Mouse (Mus musculus) CD4-positive, CD25-positive, alpha-beta regulatory T cell, adult 2 months (primary cell): ENCODE data around the gene Dcaf17.

Experiments used
- DNase-seq: peaks from one replicate; pipeline ENCODE4 v3.0.0-alpha.2; 2012; ENCODE audit warnings: low read depth, low spot score

The Dcaf17 gene

GRCm38 (mm10) chr2:71054716-71055115, 412 bp upstream of the Dcaf17 start:
- peak; percentile 37 for DNase-seq

- DNase-seq, result no peak
Measured at GRCm38 (mm10) chr2:71056115-71056835, 1.1 kb downstream of the Dcaf17 start.

- DNase-seq, result no peak
Measured at GRCm38 (mm10) chr2:71071601-71072000, 16.5 kb downstream of the Dcaf17 start.

DNA sequence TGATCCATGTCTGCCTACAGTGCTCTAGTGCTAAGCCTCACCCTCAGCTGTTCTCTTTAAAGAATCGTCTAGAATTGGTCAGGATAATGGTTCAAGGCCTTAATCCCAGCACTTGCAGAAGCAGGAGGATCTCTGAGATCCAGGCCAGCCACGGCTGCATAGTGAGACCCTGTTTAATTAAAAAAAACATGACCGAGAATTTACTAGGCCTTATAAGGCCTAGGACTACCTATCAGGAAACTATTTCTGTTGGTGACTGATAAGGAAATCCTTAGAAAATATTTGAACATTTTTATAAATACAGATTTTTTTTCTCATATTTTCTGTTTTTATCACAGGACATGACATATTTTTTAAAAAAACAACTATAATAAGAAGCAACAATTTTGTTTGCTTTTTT, 18.2 kb downstream of the Dcaf17 start:
- no peak for DNase-seq

DNA sequence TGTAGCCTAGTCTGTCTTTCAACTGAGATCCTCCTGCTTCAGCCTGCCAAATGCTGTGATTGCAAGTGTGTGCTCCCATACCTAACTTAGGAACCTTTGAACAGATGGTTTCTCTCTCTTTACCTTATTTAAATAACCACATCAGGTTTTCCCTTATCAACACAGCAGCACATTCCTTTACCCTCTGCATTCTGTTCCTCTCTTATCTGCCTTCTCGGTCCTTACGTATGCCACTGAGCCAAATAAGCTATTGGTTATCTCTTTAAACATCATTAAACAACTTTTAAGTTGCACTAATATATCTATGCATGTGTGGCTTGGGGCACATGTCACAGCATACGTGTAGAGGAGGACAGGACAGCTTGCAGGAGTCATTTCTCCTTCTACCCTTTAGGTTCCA, 18.7 kb downstream of the Dcaf17 start:
- DNase-seq, result no peak

DNA sequence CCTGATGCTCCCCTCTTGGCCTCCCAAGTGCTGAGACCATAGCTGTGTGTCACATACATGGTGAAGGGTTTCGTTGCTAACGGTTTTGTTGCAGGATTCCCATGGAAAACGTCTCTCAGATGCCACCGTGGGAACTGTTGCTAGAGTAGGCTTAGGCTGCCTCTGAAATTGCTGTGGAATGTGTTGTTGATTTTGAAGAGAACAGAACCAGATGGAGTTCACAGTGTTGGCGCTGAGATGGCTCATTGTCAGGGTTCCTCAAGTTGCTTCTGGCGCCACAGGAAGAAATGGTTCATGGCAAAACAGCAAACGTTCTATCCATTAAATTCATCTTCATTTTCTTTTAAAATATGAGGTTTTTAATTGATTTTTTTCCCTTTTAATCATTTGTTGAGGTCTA, 27.3 kb downstream of the Dcaf17 start:
- no peak for DNase-seq

DNA sequence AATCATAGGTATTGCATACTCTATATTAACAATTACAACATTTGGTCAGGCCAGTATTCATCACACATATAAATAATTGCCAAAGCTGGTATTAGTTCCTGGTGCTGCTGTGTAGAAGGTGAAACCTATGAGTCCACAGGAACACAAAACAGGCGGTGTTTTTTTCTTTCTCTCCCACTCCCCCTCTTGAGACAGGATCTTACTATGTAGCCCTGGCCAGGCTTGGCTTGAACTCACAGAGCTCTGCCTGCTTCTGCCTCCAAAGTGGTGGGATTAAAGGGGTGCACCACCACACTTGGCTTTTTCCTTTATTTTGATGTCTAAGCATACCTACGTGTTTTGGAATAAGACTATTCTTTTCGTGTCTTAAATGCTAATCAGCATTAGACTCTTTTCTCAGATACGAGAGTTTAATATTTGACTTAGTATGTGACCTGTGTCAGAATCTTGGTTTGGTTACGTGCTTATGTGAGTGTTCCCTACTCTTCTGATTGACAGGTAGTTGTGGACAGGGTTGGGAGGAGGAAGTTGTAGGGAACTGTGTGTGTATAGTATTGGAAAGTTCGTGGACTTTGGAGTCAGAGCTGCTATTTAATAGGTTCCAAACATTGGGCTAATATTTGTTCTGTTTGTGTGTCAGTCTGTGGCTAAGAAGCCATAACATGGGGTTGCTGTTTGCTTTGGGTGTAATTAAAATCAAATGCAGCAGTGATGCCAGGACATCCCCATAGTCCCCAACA, 28.5 kb downstream of the Dcaf17 start:
- no peak for DNase-seq

- DNase-seq, result no peak
Measured at GRCm38 (mm10) chr2:71089766-71090165, 34.6 kb downstream of the Dcaf17 start.

DNA sequence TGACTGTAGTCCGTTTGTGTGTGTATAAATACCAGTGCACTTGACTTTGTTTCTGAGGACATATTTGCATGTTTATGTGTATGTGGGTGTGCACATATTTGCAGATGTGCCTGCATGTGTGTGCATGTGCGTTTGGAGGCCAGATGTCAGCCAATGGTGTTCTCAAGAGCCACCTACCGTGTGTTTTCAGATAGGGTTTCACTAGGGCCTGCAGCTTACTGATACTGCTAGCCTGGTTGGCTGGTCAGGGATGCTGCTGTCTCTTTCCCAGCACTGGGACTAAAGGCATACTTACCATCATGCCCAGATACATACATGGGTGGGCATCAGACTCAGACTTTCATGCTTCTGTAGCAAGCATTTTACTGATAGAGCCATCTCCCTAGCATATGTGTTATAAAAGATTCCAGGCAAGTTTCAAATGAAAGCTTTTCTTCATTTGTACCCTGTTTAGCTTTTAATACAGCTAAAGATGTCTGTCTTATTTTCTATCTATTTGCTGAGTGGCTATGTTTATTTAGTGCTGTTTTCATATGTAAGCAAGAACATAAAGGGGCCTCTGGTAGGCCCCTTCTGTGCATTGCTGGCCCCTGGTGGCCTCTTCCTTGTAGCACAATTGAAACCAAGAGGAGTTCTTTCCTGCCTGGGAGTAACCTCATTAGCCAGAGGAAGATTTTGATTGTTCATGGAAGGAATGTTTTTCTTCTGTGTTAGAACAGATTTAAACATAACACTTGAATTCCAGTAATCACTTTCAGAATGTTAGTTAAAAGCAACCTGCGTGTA, 35.7 kb downstream of the Dcaf17 start:
- DNase-seq, result peak; percentile 26

GRCm38 (mm10) chr2:71096170-71096569, 41.0 kb downstream of the Dcaf17 start:
- no peak for DNase-seq

GRCm38 (mm10) chr2:71102621-71103291, 47.6 kb downstream of the Dcaf17 start:
- DNase-seq, result no peak

- no peak for DNase-seq
Measured at GRCm38 (mm10) chr2:71103292-71103680, 48.2 kb downstream of the Dcaf17 start.

- DNase-seq, result no peak
Measured at GRCm38 (mm10) chr2:71104696-71105095, 49.6 kb downstream of the Dcaf17 start.

DNA sequence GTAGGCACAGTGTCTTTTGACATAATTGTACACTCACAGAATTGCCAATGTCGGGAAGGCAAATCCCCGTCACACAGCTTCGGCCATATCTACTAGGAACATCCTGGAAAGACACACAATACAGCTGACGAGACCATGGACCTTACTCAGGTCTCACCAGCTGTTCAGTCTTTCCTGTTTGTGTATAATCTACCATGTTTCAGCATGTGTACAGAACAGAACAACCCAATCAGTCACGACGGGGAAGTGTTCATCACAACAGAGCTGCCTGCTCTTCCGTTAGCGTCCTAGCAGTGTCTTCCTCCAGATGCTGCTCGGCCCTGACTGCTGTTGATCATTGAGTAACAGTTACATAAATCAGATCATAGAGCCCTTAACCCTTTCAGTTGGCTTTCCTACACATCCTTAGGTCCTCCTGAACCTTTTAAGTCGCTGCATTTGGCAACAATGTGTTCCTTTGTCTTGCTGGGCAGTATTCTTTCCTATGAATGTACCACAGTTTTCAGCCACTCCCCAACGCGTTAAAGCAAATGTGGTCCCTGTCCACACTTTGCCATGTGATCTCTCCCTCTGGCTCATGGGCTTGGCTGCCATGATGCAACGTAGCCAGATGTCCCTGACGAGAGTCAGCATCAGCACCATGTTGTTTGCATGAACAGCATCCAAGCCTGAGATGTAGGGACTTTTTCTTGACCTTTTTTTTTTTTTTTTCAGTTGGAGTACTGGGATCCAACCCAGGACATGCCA, 50.5 kb downstream of the Dcaf17 start:
- no peak for DNase-seq

DNA sequence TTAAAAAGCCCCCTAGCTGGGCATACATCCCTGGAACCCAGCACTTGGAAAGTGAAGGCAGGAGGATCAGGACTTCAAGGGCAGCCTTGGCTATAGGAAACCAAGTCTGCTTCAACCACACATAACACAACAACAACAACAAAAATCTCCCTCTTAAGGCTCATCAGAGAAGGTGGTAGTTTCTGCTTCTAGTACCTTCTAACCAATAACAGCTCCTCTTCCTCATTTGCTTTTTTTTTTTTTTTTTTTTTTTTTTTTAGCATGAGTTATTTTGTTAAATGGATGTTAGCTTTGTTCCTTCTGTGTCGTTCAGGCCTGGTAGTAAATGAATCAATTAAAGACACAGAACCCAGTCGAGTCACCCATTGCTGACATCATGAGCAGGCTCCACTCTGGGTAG, 52.1 kb downstream of the Dcaf17 start:
- DNase-seq, result no peak

GRCm38 (mm10) chr2:71108541-71108940, 53.4 kb downstream of the Dcaf17 start:
- no peak for DNase-seq

GRCm38 (mm10) chr2:71113489-71114171, 58.5 kb downstream of the Dcaf17 start:
- DNase-seq, result no peak

DNA sequence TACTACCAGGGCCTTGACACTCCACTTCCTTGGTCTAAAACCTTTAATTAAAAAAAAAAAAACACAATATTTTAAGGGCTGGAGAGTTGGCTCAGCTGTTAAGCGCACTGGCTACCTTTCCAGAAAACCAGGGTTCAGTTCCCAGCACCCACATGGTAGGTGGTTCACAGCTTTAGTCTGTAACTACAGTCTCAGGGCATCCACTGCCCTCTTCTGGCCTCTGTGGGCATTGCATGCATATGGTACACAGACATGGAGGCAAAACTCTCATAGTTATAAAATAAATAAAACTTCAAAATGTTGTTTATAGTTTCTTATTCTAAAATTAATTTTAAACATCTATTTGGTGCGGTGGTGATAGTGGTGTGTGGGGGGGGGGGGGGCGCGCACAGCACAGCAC, 61.0 kb downstream of the Dcaf17 start:
- DNase-seq, result peak; percentile 56

DNA sequence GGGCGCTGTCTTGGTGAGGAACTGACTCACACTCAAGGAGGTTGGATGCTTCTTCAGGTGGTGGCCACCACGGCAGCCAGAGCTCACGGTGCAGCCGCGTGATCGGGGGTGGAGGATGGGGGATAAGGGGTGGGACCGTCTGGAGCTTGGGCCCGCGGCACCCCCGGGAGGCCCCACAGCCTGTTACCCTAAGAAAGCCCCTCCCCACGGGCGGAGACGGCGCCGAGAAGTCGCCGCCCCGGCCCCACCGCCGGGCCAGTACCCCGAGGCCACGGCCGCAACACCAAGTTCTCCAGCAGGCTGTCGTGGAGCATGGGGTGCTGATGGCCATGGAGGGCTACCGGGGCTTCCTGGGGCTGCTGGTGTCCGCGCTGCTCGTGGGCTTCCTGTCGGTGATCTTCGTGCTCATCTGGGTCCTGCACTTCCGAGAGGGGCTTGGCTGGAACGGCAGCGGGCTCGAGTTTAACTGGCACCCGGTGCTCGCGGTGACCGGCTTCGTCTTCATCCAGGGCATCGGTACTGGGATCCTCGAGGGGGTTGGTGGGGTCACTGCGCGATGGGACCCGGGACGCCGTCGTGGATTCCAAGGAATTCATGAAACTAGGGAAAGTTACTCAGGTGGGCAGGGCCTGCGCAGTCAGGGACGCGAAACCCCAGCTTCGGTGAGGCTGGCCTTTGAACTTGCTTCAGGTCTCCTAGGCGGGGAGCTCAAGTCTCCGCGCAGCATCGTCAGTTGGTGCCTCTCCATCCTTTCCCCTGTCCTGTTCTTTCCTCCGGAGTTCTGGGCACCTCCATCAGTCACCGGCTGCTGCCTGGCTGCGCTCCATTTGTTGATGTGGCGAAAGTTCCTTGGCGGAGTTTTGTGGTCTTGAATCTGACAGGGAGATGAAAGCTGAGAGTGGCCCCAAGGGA, 62.9 kb downstream of the Dcaf17 start, which contains the start of gene Cybrd1:
Gene Cybrd1, plus strand, starts transcription at position 127 of the 912 bp plus-strand sequence.
- peak; percentile 51 for DNase-seq
